Mouse (Mus musculus): Measurements from ENCODE around the gene Cacnb1.

Cacnb1 gene

GRCm38 (mm10) chr11:98040975-98041374 lies 18.1 kb upstream of the Cacnb1 start:
- no peak for DNase-seq (ENCODE audit: low read depth, low spot score)

GRCm38 (mm10) chr11:98037871-98038270 lies 15.0 kb upstream of the Cacnb1 start:
- DNase-seq (ENCODE audit: low read depth, low spot score), result no peak

GRCm38 (mm10) chr11:98035977-98036377 lies 13.1 kb upstream of the Cacnb1 start:
- peak; percentile 59 for DNase-seq (ENCODE audit: low read depth, low spot score)

GRCm38 (mm10) chr11:98034840-98035239 lies 12.0 kb upstream of the Cacnb1 start:
- peak; percentile 44 for DNase-seq (ENCODE audit: low read depth, low spot score)

- DNase-seq (ENCODE audit: low read depth, low spot score), result no peak
Observed at GRCm38 (mm10) chr11:98034061-98034460, 11.2 kb upstream of the Cacnb1 start.

- DNase-seq (ENCODE audit: low read depth, low spot score), result peak; percentile 71
Observed at GRCm38 (mm10) chr11:98031443-98031770, 8.6 kb upstream of the Cacnb1 start.

- no peak for DNase-seq (ENCODE audit: low read depth, low spot score)
Observed at GRCm38 (mm10) chr11:98030701-98031442, 8.0 kb upstream of the Cacnb1 start.

- no peak for DNase-seq (ENCODE audit: low read depth, low spot score)
Observed at GRCm38 (mm10) chr11:98027785-98028184, 5.0 kb upstream of the Cacnb1 start.

- no peak for DNase-seq (ENCODE audit: low read depth, low spot score)
Observed at GRCm38 (mm10) chr11:98027297-98027688, 4.5 kb upstream of the Cacnb1 start.

GRCm38 (mm10) chr11:98026570-98027296 lies 3.9 kb upstream of the Cacnb1 start, which contains the start of gene Rpl19:
TSS of gene Rpl19 (plus strand) at chr11:98026710.
- peak; percentile 95 for DNase-seq (ENCODE audit: low read depth, low spot score)

GRCm38 (mm10) chr11:98026248-98026569 lies 3.4 kb upstream of the Cacnb1 start:
- DNase-seq (ENCODE audit: low read depth, low spot score), result no peak

- DNase-seq (ENCODE audit: low read depth, low spot score), result no peak
Observed at GRCm38 (mm10) chr11:98024516-98024915, 1.7 kb upstream of the Cacnb1 start.

- DNase-seq (ENCODE audit: low read depth, low spot score), result no peak
Observed at GRCm38 (mm10) chr11:98022253-98022554, 630 bp downstream of the Cacnb1 start.

GRCm38 (mm10) chr11:98021565-98022252 lies 1.1 kb downstream of the Cacnb1 start:
- DNase-seq (ENCODE audit: low read depth, low spot score), result no peak

GRCm38 (mm10) chr11:98021118-98021517 lies 1.7 kb downstream of the Cacnb1 start:
- no peak for DNase-seq (ENCODE audit: low read depth, low spot score)

- no peak for DNase-seq (ENCODE audit: low read depth, low spot score)
Observed at GRCm38 (mm10) chr11:98020710-98021109, 2.1 kb downstream of the Cacnb1 start.

- DNase-seq (ENCODE audit: low read depth, low spot score), result no peak
Observed at GRCm38 (mm10) chr11:98019883-98020610, 2.8 kb downstream of the Cacnb1 start.

- no peak for DNase-seq (ENCODE audit: low read depth, low spot score)
Observed at GRCm38 (mm10) chr11:98018858-98019641, 3.8 kb downstream of the Cacnb1 start.

- no peak for DNase-seq (ENCODE audit: low read depth, low spot score)
Observed at GRCm38 (mm10) chr11:98018222-98018621, 4.6 kb downstream of the Cacnb1 start.

- DNase-seq (ENCODE audit: low read depth, low spot score), result no peak
Observed at GRCm38 (mm10) chr11:98016824-98017223, 6.0 kb downstream of the Cacnb1 start.

- no peak for DNase-seq (ENCODE audit: low read depth, low spot score)
Observed at GRCm38 (mm10) chr11:98016177-98016576, 6.7 kb downstream of the Cacnb1 start.

Measured in retina, postnatal 7 days (tissue).